Mouse (Mus musculus) granulocyte monocyte progenitor cell, adult 5-6 weeks (primary cell): ENCODE data around the gene Hoxa9. TPM values are rescaled to one million over a fixed set of nuclear protein-coding genes. Genes with fewer than 3 reads are reported as not detected.

ENCODE experiments used
- ATAC-seq: replicated peaks from 2 replicates; pipeline ENCODE4 v1.8.0; 2016; ENCODE audit warnings: mild to moderate bottlenecking, moderate TSS enrichment, inconsistent platforms; ENCODE audit not compliant: poor library complexity, severe bottlenecking
- total RNA-seq, 2 experiments: library from RNA; stranded (forward) in 1 of 2; stranded (reverse) in 1 of 2; fragments of 200-712, 200-1000 nt in 1 of 2; fragments of >200 nt in 1 of 2; fragmentation: Nextera tagmentation in 1 of 2; gene quantifications; 2 replicates each; pipeline ENCODE4 v1.2.3; 2014 to 2017

The Hoxa9 gene
- total RNA-seq, 2 experiments from 2014 or later: 8.9 to 16.8 TPM

GRCm38 (mm10) chr6:52220003-52220864, 10.7 kb downstream of the Hoxa9 start:
- ATAC-seq: no peak

- ATAC-seq: no peak
Measured at GRCm38 (mm10) chr6:52219234-52219942, 11.5 kb downstream of the Hoxa9 start.

- no peak for ATAC-seq
Measured at GRCm38 (mm10) chr6:52218643-52219215, 12.2 kb downstream of the Hoxa9 start.

- ATAC-seq: no peak
Measured at GRCm38 (mm10) chr6:52217895-52218642, 12.8 kb downstream of the Hoxa9 start.

- ATAC-seq: peak; percentile 59
Measured at GRCm38 (mm10) chr6:52217459-52217768, 13.5 kb downstream of the Hoxa9 start.

GRCm38 (mm10) chr6:52216691-52217458, 14.0 kb downstream of the Hoxa9 start:
- ATAC-seq: no peak

GRCm38 (mm10) chr6:52215771-52216535, 14.9 kb downstream of the Hoxa9 start:
- no peak for ATAC-seq

- ATAC-seq: no peak
Measured at GRCm38 (mm10) chr6:52215070-52215469, 15.8 kb downstream of the Hoxa9 start.

GRCm38 (mm10) chr6:52214271-52214670, 16.6 kb downstream of the Hoxa9 start:
- no peak for ATAC-seq

- peak; percentile 8; the same call in 1 of the 2 replicates for ATAC-seq
Measured at GRCm38 (mm10) chr6:52213119-52213986, 17.5 kb downstream of the Hoxa9 start, which contains the start of the genes Hoxa3 and Gm28308. TSS of gene Hoxa3 (minus strand) at chr6:52213336. TSS of gene Gm28308 (minus strand) at chr6:52213339.

- ATAC-seq: 0 out of 2 replicates have a peak, but pooled peaks have one; percentile 15
Measured at GRCm38 (mm10) chr6:52212556-52213118, 18.3 kb downstream of the Hoxa9 start.

- ATAC-seq: no peak
Measured at GRCm38 (mm10) chr6:52211961-52212360, 18.9 kb downstream of the Hoxa9 start.

- peak; percentile 75 for ATAC-seq
Measured at GRCm38 (mm10) chr6:52211170-52211935, 19.5 kb downstream of the Hoxa9 start.

- no peak for ATAC-seq
Measured at GRCm38 (mm10) chr6:52209685-52210046, 21.2 kb downstream of the Hoxa9 start.

- no peak for ATAC-seq
Measured at GRCm38 (mm10) chr6:52208868-52209684, 21.8 kb downstream of the Hoxa9 start.
